Mouse (Mus musculus) neural tube, embryonic 13.5 days (tissue): ENCODE results near the gene Tab2. TPM values are rescaled to one million over a fixed set of nuclear protein-coding genes. Genes with fewer than 3 reads are reported as not detected.
"Not testable (repeated sequence)": the region's sequence is repeated elsewhere in the genome, so short reads cannot be mapped to it uniquely, and the experiment has no call there.

ENCODE experiments used
- ATAC-seq: fragments of 200-750 bp; cut with Nextera tagmentation; 2 replicates; pipeline ENCODE4 v1.8.0; 2017; ENCODE audit warnings: low read depth, mild to moderate bottlenecking, moderate TSS enrichment, moderate library complexity
- H3K27ac ChIP-seq: fragments of 300-500 bp; sonication (generic); replicated peaks from 2 replicates; pipeline ENCODE4 v1.5.1; 2015; ENCODE audit warnings: moderate library complexity, mild to moderate bottlenecking, inconsistent platforms
- H3K27me3 ChIP-seq: fragments of 300-500 bp; sonication (generic); 2 replicates; pipeline ENCODE4 v1.6.1; 2015; ENCODE audit warnings: mild to moderate bottlenecking, inconsistent platforms
- H3K36me3 ChIP-seq: fragments of 300-500 bp; sonication (generic); 2 replicates; pipeline ENCODE4 v1.6.1; 2015; ENCODE audit warnings: mild to moderate bottlenecking, inconsistent platforms
- H3K4me1 ChIP-seq: fragments of 300-500 bp; sonication (generic); replicated peaks from 2 replicates; pipeline ENCODE4 v1.6.1; 2015; ENCODE audit warnings: inconsistent platforms
- H3K4me2 ChIP-seq: fragments of 300-500 bp; sonication (generic); 2 replicates; pipeline ENCODE4 v1.6.1; 2015; ENCODE audit warnings: inconsistent platforms, mild to moderate bottlenecking, moderate library complexity
- H3K4me3 ChIP-seq: fragments of 300-500 bp; sonication (generic); 2 replicates; pipeline ENCODE4 v1.5.1; 2015; ENCODE audit warnings: mild to moderate bottlenecking, inconsistent platforms
- H3K9ac ChIP-seq: fragments of 300-500 bp; sonication (generic); 2 replicates; pipeline ENCODE4 v1.6.1; 2015; ENCODE audit warnings: moderate library complexity, mild to moderate bottlenecking, inconsistent platforms
- H3K9me3 ChIP-seq: fragments of 300-500 bp; sonication (generic); 2 replicates; pipeline ENCODE4 v1.6.1; 2016; ENCODE audit warnings: inconsistent platforms
- WGBS: fragments of 180-500 bp; shearing (Covaris S2); methylation state at CpG from one replicate; pipeline ENCODE4 v1.1.7; 2015; 5-methylcytosine and 5-hydroxymethylcytosine counted together
- polyA plus RNA-seq: library from polyadenylated mRNA; unstranded; fragments of >200 nt; fragmentation: Nextera tagmentation; extraction: Ambion mirVana; gene quantifications from 2 replicates; pipeline ENCODE4 v1.2.1, GENCODE M21; 2015

Gene Tab2
- polyA plus RNA-seq, 1 experiment from 2014 or later: 14.3 TPM

DNA sequence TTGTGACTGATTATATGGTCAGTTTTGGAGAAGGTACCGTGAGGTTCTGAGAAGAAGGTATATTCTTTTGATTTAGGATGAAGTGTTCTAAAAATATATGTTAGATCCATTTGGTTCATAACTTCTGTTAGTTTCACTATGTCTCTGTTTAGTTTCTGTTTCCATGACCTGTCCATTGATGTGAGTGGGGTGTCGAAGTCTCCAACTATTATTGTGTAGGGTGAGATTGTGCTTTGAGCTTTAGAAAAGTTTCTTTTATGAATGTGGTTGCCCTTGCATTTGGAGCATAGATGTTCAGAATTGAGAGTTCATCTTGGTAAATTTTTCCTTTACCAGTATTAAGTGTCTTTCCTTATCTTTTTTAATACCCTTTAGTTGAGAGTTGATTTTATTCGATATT is 75.7 kb downstream of the Tab2 start:
- not testable (repeated sequence) for H3K27me3 ChIP-seq, H3K9ac ChIP-seq, H3K36me3 ChIP-seq, H3K4me3 ChIP-seq, H3K4me1 ChIP-seq, H3K9me3 ChIP-seq, H3K4me2 ChIP-seq, H3K27ac ChIP-seq, ATAC-seq
- 91% methylated on average over 3 of the region's 3 CpGs for WGBS

DNA sequence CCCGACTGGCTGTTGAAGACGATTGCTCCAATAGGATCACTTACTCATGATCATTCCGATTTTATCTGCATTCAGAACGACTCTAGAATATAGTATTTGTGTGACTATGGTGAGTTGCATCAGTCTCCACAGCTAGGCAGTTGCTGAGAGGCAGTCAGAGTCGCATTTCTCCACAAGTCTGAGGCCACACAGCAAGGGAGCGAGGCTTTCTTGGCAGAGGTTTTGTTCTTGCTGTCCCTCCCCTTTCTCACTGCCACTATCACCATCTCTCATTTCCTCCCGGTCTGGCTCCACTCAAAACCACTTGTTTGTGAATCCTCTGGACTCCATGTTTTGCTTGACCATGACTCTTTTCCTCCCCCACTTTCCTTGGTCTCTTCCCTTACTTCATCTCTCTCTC is 81.8 kb downstream of the Tab2 start:
- Histone ChIP-seq H3K4me3 (no peak overlapping the region), H3K4me1 (no peaks in the 10 kb centered on the region), H3K27ac (no peak overlapping the region), H3K36me3 (no peaks in the 10 kb centered on the region), H3K4me2 (no peak overlapping the region), H3K27me3 (no peaks in the 10 kb centered on the region), H3K9me3 (no peaks in the 10 kb centered on the region; the same call in 1 of the 2 replicates), H3K9ac (no peak overlapping the region)
- WGBS: 81% methylated on average over 7 of the region's 7 CpGs
- no peak for ATAC-seq

- Histone ChIP-seq H3K4me3 (no peak overlapping the region), H3K9ac (no peak overlapping the region), H3K9me3 (no peaks in the 10 kb centered on the region), H3K36me3 (no peaks in the 10 kb centered on the region), H3K27ac (no peak overlapping the region), H3K4me2 (no peak overlapping the region), H3K27me3 (peaks cover 19% of the 10 kb centered on the region), H3K4me1 (peaks cover 8% of the 10 kb centered on the region)
- ATAC-seq: no peak
- WGBS: 91% methylated on average over 5 of the region's 5 CpGs
These were observed 84.5 kb downstream of the Tab2 start for GRCm38 (mm10) chr10:7871381-7872020.

- Histone ChIP-seq H3K9ac (no peak overlapping the region), H3K36me3 (no peaks in the 10 kb centered on the region), H3K27ac (no peak overlapping the region), H3K4me1 (peaks cover 8% of the 10 kb centered on the region), H3K9me3 (no peaks in the 10 kb centered on the region), H3K4me3 (no peak overlapping the region), H3K27me3 (peaks cover 20% of the 10 kb centered on the region), H3K4me2 (no peak overlapping the region)
- ATAC-seq: no peak
- 71% methylated on average over 11 of the region's 11 CpGs for WGBS
These were observed 85.3 kb downstream of the Tab2 start for GRCm38 (mm10) chr10:7870571-7871315.

DNA sequence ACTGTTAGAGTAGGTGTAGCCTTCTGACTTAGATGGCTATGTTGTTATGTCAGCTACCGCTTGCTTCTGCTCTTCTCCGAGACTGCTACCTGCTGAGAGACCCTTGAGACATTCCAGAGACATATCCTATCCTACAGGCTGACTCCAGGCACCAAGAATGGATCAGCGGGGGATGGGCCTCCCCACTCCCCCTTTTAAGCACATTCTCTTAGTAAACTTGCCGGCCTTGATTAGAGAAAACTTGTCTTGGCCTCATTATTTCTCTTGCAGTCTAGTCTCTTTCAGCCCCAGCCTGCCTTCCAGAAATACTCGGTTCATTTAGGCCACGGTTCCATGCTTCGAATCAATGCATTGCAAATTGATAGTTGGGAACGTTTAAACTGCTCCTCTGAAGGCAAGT is 86.3 kb downstream of the Tab2 start:
- WGBS: 65% methylated on average over 8 of the region's 8 CpGs
- H3K9ac ChIP-seq: no peak overlapping the region
- H3K4me3 ChIP-seq: no peak overlapping the region
- H3K4me1 ChIP-seq: peaks cover 8% of the 10 kb centered on the region
- no peak overlapping the region for H3K4me2 ChIP-seq
- H3K27me3 ChIP-seq: peaks cover 20% of the 10 kb centered on the region
- H3K9me3 ChIP-seq: no peaks in the 10 kb centered on the region
- H3K27ac ChIP-seq: no peak overlapping the region
- no peak for ATAC-seq
- no peaks in the 10 kb centered on the region for H3K36me3 ChIP-seq

DNA sequence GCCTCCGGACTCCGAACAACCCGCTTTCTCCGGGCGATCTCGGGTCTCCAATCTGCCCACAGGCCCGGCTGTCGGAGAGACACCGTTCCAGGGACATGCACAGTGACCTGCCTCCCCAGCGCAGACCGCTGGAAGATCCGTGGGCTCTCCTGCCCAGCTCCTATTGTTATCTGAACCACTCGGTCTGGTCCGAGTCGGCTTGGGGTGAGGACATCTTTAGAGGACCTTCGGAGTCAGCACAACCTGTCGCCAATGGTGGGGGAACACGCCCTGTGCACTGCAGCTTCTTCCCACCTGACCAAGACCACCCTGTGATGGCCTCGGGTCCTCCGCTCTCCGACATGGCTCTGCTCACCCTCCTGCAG is 88.4 kb downstream of the Tab2 start:
- Histone ChIP-seq H3K36me3 (no peaks in the 10 kb centered on the region), H3K4me3 (peak overlapping the region; percentile 41), H3K4me2 (peak overlapping the region; percentile 68), H3K9ac (peak overlapping the region; percentile 67), H3K27ac (no peak overlapping the region), H3K9me3 (no peaks in the 10 kb centered on the region), H3K4me1 (peaks cover 8% of the 10 kb centered on the region), H3K27me3 (peaks cover 20% of the 10 kb centered on the region)
- ATAC-seq: peak; percentile 16; the same call in 1 of the 2 replicates
- WGBS: 24% methylated on average over 21 of the region's 21 CpGs

- peak; percentile 38 for ATAC-seq
- peak overlapping the region; percentile 41 for H3K4me3 ChIP-seq
- WGBS: 20% methylated on average over 50 of the region's 50 CpGs
- H3K4me2 ChIP-seq: peak overlapping the region; percentile 68
- H3K4me1 ChIP-seq: peaks cover 8% of the 10 kb centered on the region
- H3K36me3 ChIP-seq: no peaks in the 10 kb centered on the region
- H3K27me3 ChIP-seq: peaks cover 20% of the 10 kb centered on the region
- peak overlapping the region; percentile 67 for H3K9ac ChIP-seq
- H3K9me3 ChIP-seq: no peaks in the 10 kb centered on the region
- H3K27ac ChIP-seq: no peak overlapping the region
These were observed 89.0 kb downstream of the Tab2 start for GRCm38 (mm10) chr10:7866762-7867665.

GRCm38 (mm10) chr10:7864806-7865205 is 91.2 kb downstream of the Tab2 start:
- H3K4me1 ChIP-seq: peaks cover 8% of the 10 kb centered on the region
- no peak for ATAC-seq
- H3K4me3 ChIP-seq: no peak overlapping the region
- no peak overlapping the region for H3K9ac ChIP-seq
- H3K36me3 ChIP-seq: no peaks in the 10 kb centered on the region
- WGBS: 85% methylated on average over 3 of the region's 3 CpGs
- no peak overlapping the region for H3K4me2 ChIP-seq
- no peaks in the 10 kb centered on the region for H3K9me3 ChIP-seq
- no peak overlapping the region for H3K27ac ChIP-seq
- H3K27me3 ChIP-seq: peaks cover 20% of the 10 kb centered on the region

GRCm38 (mm10) chr10:7864184-7864583 is 91.8 kb downstream of the Tab2 start:
- Histone ChIP-seq H3K4me3 (no peak overlapping the region), H3K27me3 (peaks cover 20% of the 10 kb centered on the region), H3K4me2 (no peak overlapping the region), H3K9ac (no peak overlapping the region), H3K4me1 (peaks cover 8% of the 10 kb centered on the region), H3K36me3 (no peaks in the 10 kb centered on the region), H3K27ac (no peak overlapping the region), H3K9me3 (no peaks in the 10 kb centered on the region)
- ATAC-seq: no peak
- whole genome bisulfite sequencing: 83% methylated on average over 6 of the region's 6 CpGs

- no peak for ATAC-seq
- Histone ChIP-seq H3K4me1 (peaks cover 8% of the 10 kb centered on the region), H3K9me3 (no peaks in the 10 kb centered on the region), H3K36me3 (no peaks in the 10 kb centered on the region), H3K27ac (no peak overlapping the region), H3K4me2 (no peak overlapping the region), H3K4me3 (no peak overlapping the region), H3K27me3 (peaks cover 18% of the 10 kb centered on the region), H3K9ac (no peak overlapping the region)
- WGBS: 94% methylated on average over 6 of the region's 6 CpGs
These were observed 92.6 kb downstream of the Tab2 start for GRCm38 (mm10) chr10:7863411-7863810.

DNA sequence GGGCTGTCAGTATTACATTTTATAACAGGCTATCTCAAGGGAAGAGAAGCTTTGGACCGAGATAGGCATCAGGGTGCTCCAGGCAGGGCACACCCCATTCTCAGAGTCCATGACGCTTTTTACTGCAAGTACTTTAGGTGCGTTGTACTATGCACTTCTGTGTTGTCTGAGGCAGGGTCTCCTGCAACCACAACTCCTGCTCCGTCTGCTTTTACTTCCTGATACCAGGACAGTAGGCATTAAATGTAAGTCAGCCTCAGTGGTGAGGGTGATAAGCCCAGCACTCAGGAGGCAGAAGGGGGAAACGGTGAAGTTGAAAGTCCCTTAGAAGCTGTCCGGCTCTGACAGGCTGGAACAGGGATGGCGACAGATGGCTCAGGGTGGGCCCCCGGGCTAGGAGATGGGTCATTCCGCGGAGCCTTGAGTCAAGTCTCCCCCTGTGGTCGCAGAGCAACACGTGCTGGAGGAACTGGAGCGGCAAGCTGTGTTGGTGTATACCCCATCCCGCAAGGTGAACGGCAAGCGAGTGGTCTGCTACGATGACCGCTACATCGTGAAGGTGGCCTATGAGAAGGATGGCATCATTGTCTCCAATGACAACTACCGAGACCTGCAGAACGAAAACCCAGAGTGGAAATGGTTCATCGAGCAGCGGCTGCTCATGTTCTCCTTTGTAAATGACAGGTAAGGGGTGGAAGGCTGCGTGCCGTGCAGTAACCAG is 93.9 kb downstream of the Tab2 start:
- 91% methylated on average over 25 of the region's 25 CpGs for WGBS
- H3K4me2 ChIP-seq: no peak overlapping the region
- ATAC-seq: no peak

More for the DNA sequence above, 93.9 kb downstream of the Tab2 start:
- Histone ChIP-seq H3K36me3 (no peaks in the 10 kb centered on the region), H3K9ac (no peak overlapping the region), H3K27me3 (peaks cover 7% of the 10 kb centered on the region), H3K9me3 (no peaks in the 10 kb centered on the region), H3K4me3 (no peak overlapping the region), H3K27ac (no peak overlapping the region), H3K4me1 (peaks cover 2% of the 10 kb centered on the region)
